Mouse (Mus musculus) T-helper 1 cell (primary cell): ENCODE measurements at regions not wholly inside any gene's neighbourhood (a gene's known extent, or its start where the extent isn't known, plus 50 kb on each side); places are given as distances from the start of the nearest gene placed in this dataset.

Experiments used
- in situ Hi-C: fragments of 300-600 bp; cut with MboI, MseI; formaldehyde crosslinking; loops from one replicate; pipeline ENCODE4 v1.15.1; 2025; ENCODE audit warnings: high pct_unique_total_duplicates

GRCm38 (mm10) chr13:44073122-44073521 lies 288.5 kb downstream of the Cd83 start:
- in situ Hi-C loops: no loop called here

- in situ Hi-C loops: no loop called here
Measured at GRCm38 (mm10) chr13:44074172-44074571, 289.6 kb downstream of the Cd83 start.

- in situ Hi-C loops: no loop called here
Measured at GRCm38 (mm10) chr13:44077022-44077421, 292.4 kb downstream of the Cd83 start.

GRCm38 (mm10) chr13:44085621-44086510 lies 301.3 kb downstream of the Cd83 start:
- in situ Hi-C loops: loop anchor here (10.0 kb wide), 1 partner anchor 1729 kb away; no protein-coding TSS in a partner anchor

GRCm38 (mm10) chr13:44086801-44087200 lies 302.2 kb downstream of the Cd83 start:
- in situ Hi-C loops: loop anchor here (10.0 kb wide), 1 partner anchor 1728 kb away; no protein-coding TSS in a partner anchor

GRCm38 (mm10) chr13:44097141-44097540 lies 312.6 kb downstream of the Cd83 start:
- in situ Hi-C loops: no loop called here

- in situ Hi-C loops: no loop called here
Measured at GRCm38 (mm10) chr13:44099511-44099910, 314.9 kb downstream of the Cd83 start.

- in situ Hi-C loops: no loop called here
Measured at GRCm38 (mm10) chr13:44100125-44101067, 315.8 kb downstream of the Cd83 start.

GRCm38 (mm10) chr13:44101161-44101560 lies 316.6 kb downstream of the Cd83 start:
- in situ Hi-C loops: no loop called here

GRCm38 (mm10) chr13:44101806-44102205 lies 317.2 kb downstream of the Cd83 start:
- in situ Hi-C loops: no loop called here

GRCm38 (mm10) chr13:44102257-44102656 lies 317.7 kb downstream of the Cd83 start:
- in situ Hi-C loops: no loop called here

- in situ Hi-C loops: no loop called here
Measured at GRCm38 (mm10) chr13:44103340-44103739, 318.8 kb downstream of the Cd83 start.

GRCm38 (mm10) chr13:44105161-44105560 lies 320.6 kb downstream of the Cd83 start:
- in situ Hi-C loops: no loop called here

GRCm38 (mm10) chr13:44108695-44109094 lies 324.1 kb downstream of the Cd83 start:
- in situ Hi-C loops: no loop called here

- in situ Hi-C loops: no loop called here
Measured at GRCm38 (mm10) chr13:44113043-44113442, 328.5 kb downstream of the Cd83 start.

- in situ Hi-C loops: no loop called here
Measured at GRCm38 (mm10) chr13:44114856-44115255, 330.3 kb downstream of the Cd83 start.

GRCm38 (mm10) chr13:44117841-44118240 lies 333.3 kb downstream of the Cd83 start:
- in situ Hi-C loops: no loop called here

GRCm38 (mm10) chr13:44118846-44119245 lies 334.3 kb downstream of the Cd83 start:
- in situ Hi-C loops: no loop called here

- in situ Hi-C loops: no loop called here
Measured at GRCm38 (mm10) chr13:44121241-44121671, 336.7 kb downstream of the Cd83 start.

GRCm38 (mm10) chr13:44121932-44122331 lies 337.4 kb downstream of the Cd83 start:
- in situ Hi-C loops: no loop called here

GRCm38 (mm10) chr13:44126198-44126597 lies 341.6 kb downstream of the Cd83 start:
- in situ Hi-C loops: no loop called here
